Mouse (Mus musculus) inflammation-experienced regulatory T-cells, adult 6 months (primary cell): Measurements from ENCODE around the gene Sept7. TPM values are rescaled to one million over a fixed set of nuclear protein-coding genes. Genes with fewer than 3 reads are reported as not detected.

Experiments
- polyA plus RNA-seq, 3 experiments: library from polyadenylated mRNA; unstranded; fragments of 100-300 nt; shearing (Covaris generic); gene quantifications; one replicate each; pipeline ENCODE4 v1.2.1; 2017

Sept7 gene
- polyA plus RNA-seq, 3 experiments from 2014 or later: 405 to 568 (median 467) TPM

Other genes with a start within 250 kb of the Sept7 start
- gene Gm10181, start 163.0 kb upstream of the Sept7 start, polyA plus RNA-seq: not detected
- 10 to 100 TPM; 12.1 to 15.7 (median 14.6) TPM for gene Herpud2, start 100.6 kb upstream of the Sept7 start, polyA plus RNA-seq
- gene Eepd1, start 229.1 kb downstream of the Sept7 start, polyA plus RNA-seq: under 1 TPM in 2 of 3 experiments, not detected in 1; 0.60 to 0.82 TPM